Mouse (Mus musculus) CH12.LX (cell line): ENCODE results near the gene Cd99l2. TPM values are rescaled to one million over a fixed set of nuclear protein-coding genes. Genes with fewer than 3 reads are reported as not detected.

ENCODE experiments used
- DNase-seq: peaks from one replicate; pipeline ENCODE4 v3.0.0-alpha.2; 2013; ENCODE audit errors: extremely low read depth
- H3K27ac ChIP-seq: 2 replicates; pipeline ENCODE4 v1.5.1; 2012; ENCODE audit warnings: low read depth, mild to moderate bottlenecking, control low read depth, moderate library complexity; ENCODE audit not compliant: insufficient read depth
- H3K27me3 ChIP-seq: replicated peaks from 2 replicates; pipeline ENCODE3; 2012; ENCODE audit warnings: inconsistent platforms
- H3K36me3 ChIP-seq, 2 experiments: replicated peaks in 1 of 2; 2 replicates each; pipeline versions ENCODE3 to v1.6.1; 2012; ENCODE audit warnings: inconsistent platforms in 1 of 2, low read length in 1 of 2, mild to moderate bottlenecking in 1 of 2, mixed read lengths in 1 of 2, moderate library complexity in 1 of 2; ENCODE audit not compliant: control insufficient read depth in 1 of 2, insufficient read depth in 1 of 2
- H3K4me1 ChIP-seq, 2 experiments: 2 replicates each; pipeline ENCODE4 v1.6.1; 2012; ENCODE audit warnings: inconsistent platforms in 1 of 2, moderate library complexity in 1 of 2; ENCODE audit not compliant: insufficient read depth in 2 of 2, control insufficient read depth in 1 of 2
- H3K4me2 ChIP-seq: 2 replicates; pipeline ENCODE4 v1.6.1; 2012; ENCODE audit warnings: low read depth, mild to moderate bottlenecking, control low read depth; ENCODE audit not compliant: poor library complexity, insufficient read depth, severe bottlenecking
- H3K4me3 ChIP-seq, 3 experiments: fragments of 150-350 bp in 1 of 3; sonication (generic) in 1 of 3; replicated peaks in 1 of 3; 2 replicates each; pipeline versions ENCODE3 to v1.5.1; 2011 to 2012; ENCODE audit warnings: low read depth in 2 of 3, low read length in 2 of 3, mild to moderate bottlenecking in 2 of 3, moderate library complexity in 2 of 3, control low read depth in 1 of 3, improper control_type of control experiment in 1 of 3, inconsistent platforms in 1 of 3, mixed read lengths in 1 of 3; ENCODE audit not compliant: poor library complexity in 1 of 3
- H3K79me2 ChIP-seq: replicated peaks from 2 replicates; pipeline ENCODE4 v1.6.1; 2012; ENCODE audit warnings: mild to moderate bottlenecking, moderate library complexity; ENCODE audit not compliant: control insufficient read depth, poor library complexity, insufficient read depth, severe bottlenecking; ENCODE audit errors: extremely low read depth
- H3K9ac ChIP-seq: 2 replicates; pipeline ENCODE4 v1.6.1; 2012; ENCODE audit warnings: low read depth, mild to moderate bottlenecking, control low read depth, moderate library complexity; ENCODE audit not compliant: insufficient read depth
- H3K9me3 ChIP-seq: replicated peaks from 2 replicates; pipeline ENCODE3; 2012; ENCODE audit warnings: low read length, inconsistent platforms, mixed read lengths
- BHLHE40 ChIP-seq: IDR thresholded peaks from 2 replicates; pipeline ENCODE4 v1.6.1; 2011; ENCODE audit warnings: mild to moderate bottlenecking, low read depth, low read length, improper control_type of control experiment
- CHD2 ChIP-seq: IDR thresholded peaks from 2 replicates; pipeline ENCODE4 v1.6.1; 2011; ENCODE audit warnings: low read length, improper control_type of control experiment
- CTCF ChIP-seq, 2 experiments: IDR thresholded peaks in 1 of 2; conservative IDR thresholded peaks in 1 of 2; 2 replicates each; pipeline ENCODE4 v1.5.1; 2011 to 2012; ENCODE audit warnings: low read depth in 2 of 2, low read length in 2 of 2, improper control_type of control experiment in 1 of 2, inconsistent platforms in 1 of 2, mild to moderate bottlenecking in 1 of 2, moderate library complexity in 1 of 2
- ELF1 ChIP-seq: IDR thresholded peaks from 2 replicates; pipeline ENCODE4 v1.6.1; 2014; ENCODE audit warnings: low read depth, mild to moderate bottlenecking, inconsistent platforms, low read length, improper control_type of control experiment
- EP300 ChIP-seq: IDR thresholded peaks from 2 replicates; pipeline ENCODE4 v1.6.1; 2011; ENCODE audit warnings: low read length, improper control_type of control experiment
- ETS1 ChIP-seq: conservative IDR thresholded peaks from 2 replicates; pipeline ENCODE4 v1.6.1; 2012; ENCODE audit warnings: low read depth, mild to moderate bottlenecking, inconsistent platforms, low read length, improper control_type of control experiment, moderate library complexity
- HCFC1 ChIP-seq: IDR thresholded peaks from 2 replicates; pipeline ENCODE4 v1.6.1; 2012; ENCODE audit warnings: low read depth, mild to moderate bottlenecking, inconsistent platforms, low read length, improper control_type of control experiment
- IRF4 ChIP-seq: IDR thresholded peaks from 2 replicates; pipeline ENCODE4 v1.6.1; 2014; ENCODE audit warnings: low read depth, mild to moderate bottlenecking, inconsistent platforms, low read length, improper control_type of control experiment
- JUN ChIP-seq: IDR thresholded peaks from 2 replicates; pipeline ENCODE4 v1.6.1; 2011; ENCODE audit warnings: low read depth, mild to moderate bottlenecking, low read length, improper control_type of control experiment, moderate library complexity; ENCODE audit not compliant: insufficient read depth
- JUND ChIP-seq: conservative IDR thresholded peaks from 2 replicates; pipeline ENCODE4 v1.6.1; 2011; ENCODE audit warnings: low read depth, low read length, improper control_type of control experiment
- KAT2A ChIP-seq: IDR thresholded peaks from 2 replicates; pipeline ENCODE4 v1.6.1; 2012; ENCODE audit warnings: low read length, improper control_type of control experiment, inconsistent platforms; ENCODE audit not compliant: insufficient replicate concordance
- MAFK ChIP-seq: IDR thresholded peaks from 2 replicates; pipeline ENCODE4 v1.6.1; 2011; ENCODE audit warnings: low read length, improper control_type of control experiment; ENCODE audit not compliant: insufficient replicate concordance
- MAZ ChIP-seq: IDR thresholded peaks from 2 replicates; pipeline ENCODE4 v1.6.1; 2012; ENCODE audit warnings: low read depth, mild to moderate bottlenecking, inconsistent platforms, low read length, improper control_type of control experiment, moderate library complexity
- MYC ChIP-seq: IDR thresholded peaks from 2 replicates; pipeline ENCODE4 v1.6.1; 2011; ENCODE audit warnings: low read depth, mild to moderate bottlenecking, improper control_type of control experiment, low read length
- NELFE ChIP-seq: IDR thresholded peaks from 2 replicates; pipeline ENCODE4 v1.6.1; 2011; ENCODE audit warnings: low read depth, low read length, improper control_type of control experiment
- NRF1 ChIP-seq: IDR thresholded peaks from 2 replicates; pipeline ENCODE4 v1.6.1; 2014; ENCODE audit warnings: low read depth, mild to moderate bottlenecking, inconsistent platforms, low read length, improper control_type of control experiment, moderate library complexity
- PAX5 ChIP-seq: IDR thresholded peaks from 2 replicates; pipeline ENCODE4 v1.6.1; 2012; ENCODE audit warnings: low read length, inconsistent platforms, mixed read lengths
- POLR2AphosphoS2 ChIP-seq: IDR thresholded peaks from 2 replicates; pipeline ENCODE4 v1.6.1; 2011; ENCODE audit warnings: low read depth, low read length, improper control_type of control experiment
- RAD21 ChIP-seq: IDR thresholded peaks from 2 replicates; pipeline ENCODE4 v1.6.1; 2011; ENCODE audit warnings: low read depth, mild to moderate bottlenecking, low read length, improper control_type of control experiment, moderate library complexity
- RCOR1 ChIP-seq: conservative IDR thresholded peaks from 2 replicates; pipeline ENCODE4 v1.6.1; 2012; ENCODE audit warnings: low read depth, mild to moderate bottlenecking, inconsistent platforms, low read length, improper control_type of control experiment
- SIN3A ChIP-seq: IDR thresholded peaks from 2 replicates; pipeline ENCODE4 v1.6.1; 2012; ENCODE audit warnings: low read length, improper control_type of control experiment, inconsistent platforms
- SMC3 ChIP-seq: IDR thresholded peaks from 2 replicates; pipeline ENCODE4 v1.6.1; 2011; ENCODE audit warnings: low read depth, low read length, improper control_type of control experiment
- TBP ChIP-seq: conservative IDR thresholded peaks from 2 replicates; pipeline ENCODE4 v1.6.1; 2011; ENCODE audit warnings: low read depth, low read length, improper control_type of control experiment
- TCF12 ChIP-seq: IDR thresholded peaks from 2 replicates; pipeline ENCODE4 v1.6.1; 2014; ENCODE audit warnings: low read depth, mild to moderate bottlenecking, inconsistent platforms, low read length, improper control_type of control experiment
- USF1 ChIP-seq: IDR thresholded peaks from 2 replicates; pipeline ENCODE4 v1.6.1; 2014; ENCODE audit warnings: low read depth, mild to moderate bottlenecking, inconsistent platforms, low read length, improper control_type of control experiment
- USF2 ChIP-seq: conservative IDR thresholded peaks from 2 replicates; pipeline ENCODE4 v1.6.1; 2011; ENCODE audit warnings: low read depth, low read length, improper control_type of control experiment
- ZC3H11A ChIP-seq: IDR thresholded peaks from 2 replicates; pipeline ENCODE4 v1.6.1; 2012; ENCODE audit warnings: low read depth, mild to moderate bottlenecking, inconsistent platforms, low read length, improper control_type of control experiment
- ZKSCAN1 ChIP-seq: IDR thresholded peaks from 2 replicates; pipeline ENCODE4 v1.6.1; 2012; ENCODE audit warnings: low read depth, inconsistent platforms, low read length, improper control_type of control experiment, borderline replicate concordance
- ZMIZ1 ChIP-seq: IDR thresholded peaks from 2 replicates; pipeline ENCODE4 v1.6.1; 2012; ENCODE audit warnings: low read depth, mild to moderate bottlenecking, inconsistent platforms, low read length, improper control_type of control experiment
- ZNF384 ChIP-seq: IDR thresholded peaks from 2 replicates; pipeline ENCODE4 v1.6.1; 2012; ENCODE audit warnings: low read depth, low read length, improper control_type of control experiment, inconsistent platforms
- dilution Hi-C: fragments of 300-500 bp; cut with MboI; formaldehyde crosslinking; loops from 2 replicates; pipeline ENCODE4 v1.14.3; 2020; ENCODE audit warnings: low sequenced_read_pairs; ENCODE audit not compliant: extremely low pct_unique_long_range_greater_than_20kb, extremely low pct_ligation_motif_present
- in situ Hi-C: fragments of 300-500 bp; cut with MboI; formaldehyde crosslinking; loops from 3 replicates; pipeline ENCODE4 v1.14.3; 2019; ENCODE audit warnings: low sequenced_read_pairs, low pct_ligation_motif_present, low pct_unique_long_range_greater_than_20kb, mixed read lengths
- polyA plus RNA-seq: library from polyadenylated mRNA; unstranded; fragments of >175 nt; gene quantifications from 2 replicates; pipeline ENCODE4 v1.2.1, GENCODE M21; 2012; ENCODE audit warnings: low read depth; ENCODE audit not compliant: insufficient read length
- total RNA-seq, 2 experiments: library from RNA; depleted of rRNA; stranded (reverse); fragments of 300-350 nt in 1 of 2; fragments of >200 nt in 1 of 2; gene quantifications; 2 replicates each; pipeline ENCODE4 v1.2.3; 2012 to 2014

Gene Cd99l2
- total and polyA plus RNA-seq, 3 experiments = 9.9 to 13.7 (median 10.4) TPM

DNA sequence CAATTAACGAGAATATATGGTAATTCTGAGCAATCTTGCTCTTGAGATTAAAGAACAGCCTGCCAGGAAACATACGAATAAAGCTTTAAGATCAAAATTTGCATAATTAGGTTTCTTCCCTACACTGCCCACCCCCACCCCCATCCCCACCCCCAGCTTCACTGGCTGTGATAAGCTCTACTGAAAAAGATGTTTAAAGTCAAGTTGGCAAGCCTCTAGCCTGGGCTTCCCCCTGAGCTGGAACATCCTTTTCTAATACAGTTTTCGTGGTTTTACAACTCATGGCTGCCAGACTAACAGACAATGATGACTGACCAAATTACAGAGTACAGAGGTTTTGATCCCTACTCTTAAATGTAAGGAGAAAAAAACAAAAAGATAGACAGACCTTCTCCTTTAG is 17.6 kb downstream of the Cd99l2 start:
- dilution Hi-C loops = no loop called here
- H3K4me1 ChIP-seq = peaks cover 6 to 23% of the 10 kb centered on the region in 2 experiments
- in situ Hi-C loops = no loop called here
- TF ChIP-seq NRF1 (no peak), EP300 (no peak), TCF12 (no peak), TBP (no peak), ZNF384 (no peak), ETS1 (no peak), ZC3H11A (no peak), RAD21 (no peak), USF1 (no peak), KAT2A (no peak), JUND (no peak), HCFC1 (no peak), ELF1 (no peak), MAFK (no peak), NELFE (no peak), ZKSCAN1 (no peak), SIN3A (no peak), PAX5 (no peak), CTCF (conservative IDR thresholded peaks at IDR 0.05 in 1 of 2, IDR thresholded peaks at IDR 0.05 in 1 of 2; ENCODE audit: low read depth in 2 of 2, low read length in 2 of 2) (no peak), MAZ (no peak)
- TF ChIP-seq, all 38 proteins: peak for 0
- H3K79me2 ChIP-seq = no peaks in the 10 kb centered on the region
- H3K9me3 ChIP-seq = no peaks in the 10 kb centered on the region
- peaks cover 0 to 6% of the 10 kb centered on the region in 2 experiments for H3K36me3 ChIP-seq
- no peaks in the 10 kb centered on the region for H3K27me3 ChIP-seq
- H3K4me2 ChIP-seq = no peak overlapping the region
- no peak overlapping the region for H3K27ac ChIP-seq
- DNase-seq = no peak
- H3K4me3 ChIP-seq = no peak overlapping the region
- no peak overlapping the region for H3K9ac ChIP-seq

DNA sequence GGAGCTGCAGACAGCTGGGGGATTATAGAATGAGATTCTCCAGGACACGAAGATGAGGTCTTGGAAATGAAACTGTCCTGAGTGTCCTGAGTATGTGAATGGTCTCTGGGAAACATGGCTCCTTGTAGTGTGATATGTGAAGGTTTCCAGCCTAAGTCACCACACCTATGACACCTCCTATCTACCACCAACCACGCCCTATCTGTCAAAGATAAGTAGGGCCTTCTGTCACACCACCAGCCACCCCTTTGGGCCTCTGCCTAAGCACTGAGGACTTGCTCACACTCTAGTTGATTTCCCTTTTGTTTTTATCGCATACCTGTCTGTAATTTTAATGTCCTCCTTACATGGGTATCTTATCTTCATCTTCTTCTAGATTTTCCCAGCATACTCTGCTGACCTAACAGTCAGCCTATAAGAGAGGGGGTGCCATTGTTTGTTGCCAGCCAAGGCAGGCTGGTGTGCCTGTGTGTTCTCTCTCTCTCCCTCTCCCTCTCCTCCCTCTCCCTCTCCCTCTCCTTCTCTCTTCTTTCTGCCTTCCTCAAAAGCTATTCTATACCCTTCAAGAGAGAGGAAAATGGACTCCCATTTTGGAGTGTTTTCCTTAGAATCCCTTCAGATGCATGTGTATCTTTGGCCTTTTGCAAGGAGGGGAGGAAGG is 18.2 kb downstream of the Cd99l2 start:
- dilution Hi-C loops (no loop called here), in situ Hi-C loops (no loop called here)
- no peak for DNase-seq
- H3K36me3 ChIP-seq = peaks cover 0 to 6% of the 10 kb centered on the region in 2 experiments
- H3K4me1 ChIP-seq = peaks cover 6 to 23% of the 10 kb centered on the region in 2 experiments
- H3K9me3 ChIP-seq = no peaks in the 10 kb centered on the region
- H3K27ac ChIP-seq = no peak overlapping the region
- TF ChIP-seq TCF12 (no peak), ELF1 (no peak), POLR2AphosphoS2 (no peak), KAT2A (no peak), ZC3H11A (no peak), JUND (no peak), EP300 (no peak), USF2 (no peak), CTCF (conservative IDR thresholded peaks at IDR 0.05 in 1 of 2, IDR thresholded peaks at IDR 0.05 in 1 of 2; ENCODE audit: low read depth in 2 of 2, low read length in 2 of 2) (no peak), JUN (no peak), MAZ (no peak), MYC (no peak), TBP (no peak), BHLHE40 (no peak), RCOR1 (no peak), IRF4 (no peak), MAFK (no peak), CHD2 (no peak), ZMIZ1 (no peak), SMC3 (no peak)
- H3K9ac ChIP-seq = no peak overlapping the region
- H3K79me2 ChIP-seq = no peaks in the 10 kb centered on the region
- no peak overlapping the region for H3K4me3 ChIP-seq
- no peaks in the 10 kb centered on the region for H3K27me3 ChIP-seq
- no peak overlapping the region for H3K4me2 ChIP-seq
